Mouse (Mus musculus): ENCODE data around the gene Jade2.

Jade2 gene

GRCm38 (mm10) chr11:51857081-51857671, at the start of gene Jade2:
Jade2 (minus strand) TSS chr11:51857653.
- peak; percentile 72 to 74 for DNase-seq

GRCm38 (mm10) chr11:51904224-51904623, 46.8 kb upstream of the Jade2 start:
- no peak for DNase-seq

- no peak for DNase-seq
These were observed 42.2 kb upstream of the Jade2 start for GRCm38 (mm10) chr11:51899691-51900090.

GRCm38 (mm10) chr11:51898326-51899080, 41.0 kb upstream of the Jade2 start:
- DNase-seq, result peak in 1 of 2 experiments; percentile 21

DNA sequence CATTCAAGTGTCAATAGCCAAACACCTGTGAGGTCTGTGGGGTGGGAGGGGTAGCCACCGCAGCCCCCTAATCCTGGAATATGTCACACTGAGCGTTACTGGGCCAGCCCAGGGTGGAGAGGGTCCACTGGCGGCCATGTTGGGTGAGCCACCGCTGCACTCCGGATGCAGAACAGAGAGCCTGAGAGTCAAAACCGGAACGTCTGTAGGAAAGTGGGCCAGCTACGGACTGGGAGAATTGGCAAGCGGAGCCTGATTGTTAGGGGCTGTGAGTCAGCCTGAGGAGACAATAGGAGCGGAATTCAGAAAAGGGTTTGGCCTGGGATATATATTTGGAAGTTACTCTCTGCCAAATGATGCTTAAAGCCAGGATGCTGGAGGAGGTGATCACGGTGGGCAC, 39.9 kb upstream of the Jade2 start:
- no peak for DNase-seq

- no peak for DNase-seq
These were observed 38.6 kb upstream of the Jade2 start for GRCm38 (mm10) chr11:51896012-51896411.

GRCm38 (mm10) chr11:51885681-51886080, 28.2 kb upstream of the Jade2 start:
- DNase-seq, result no peak

DNA sequence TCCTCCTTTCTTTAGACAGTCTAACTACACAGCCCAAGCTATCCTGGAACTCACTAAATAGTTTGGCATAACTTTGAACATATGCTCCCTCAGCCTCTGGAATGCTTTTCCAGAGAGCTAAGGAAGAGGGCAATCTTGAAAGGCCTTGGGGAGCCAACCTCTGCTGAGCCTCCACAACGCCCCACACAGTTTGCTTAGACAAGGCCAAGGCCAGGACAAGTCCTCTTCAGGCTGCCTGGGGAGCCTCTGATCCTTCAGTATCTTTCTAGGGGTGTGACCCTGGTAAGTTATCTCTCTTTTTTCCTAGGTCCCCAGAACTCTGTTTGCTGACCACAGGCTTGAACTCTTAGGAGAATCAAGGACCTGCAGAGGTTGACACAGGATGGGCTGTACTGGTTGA, 26.6 kb upstream of the Jade2 start:
- DNase-seq, result no peak

GRCm38 (mm10) chr11:51883670-51884069, 26.2 kb upstream of the Jade2 start:
- peak in 1 of 2 experiments; percentile 27 for DNase-seq

- DNase-seq, result no peak
These were observed 24.3 kb upstream of the Jade2 start for GRCm38 (mm10) chr11:51881776-51882175.

DNA sequence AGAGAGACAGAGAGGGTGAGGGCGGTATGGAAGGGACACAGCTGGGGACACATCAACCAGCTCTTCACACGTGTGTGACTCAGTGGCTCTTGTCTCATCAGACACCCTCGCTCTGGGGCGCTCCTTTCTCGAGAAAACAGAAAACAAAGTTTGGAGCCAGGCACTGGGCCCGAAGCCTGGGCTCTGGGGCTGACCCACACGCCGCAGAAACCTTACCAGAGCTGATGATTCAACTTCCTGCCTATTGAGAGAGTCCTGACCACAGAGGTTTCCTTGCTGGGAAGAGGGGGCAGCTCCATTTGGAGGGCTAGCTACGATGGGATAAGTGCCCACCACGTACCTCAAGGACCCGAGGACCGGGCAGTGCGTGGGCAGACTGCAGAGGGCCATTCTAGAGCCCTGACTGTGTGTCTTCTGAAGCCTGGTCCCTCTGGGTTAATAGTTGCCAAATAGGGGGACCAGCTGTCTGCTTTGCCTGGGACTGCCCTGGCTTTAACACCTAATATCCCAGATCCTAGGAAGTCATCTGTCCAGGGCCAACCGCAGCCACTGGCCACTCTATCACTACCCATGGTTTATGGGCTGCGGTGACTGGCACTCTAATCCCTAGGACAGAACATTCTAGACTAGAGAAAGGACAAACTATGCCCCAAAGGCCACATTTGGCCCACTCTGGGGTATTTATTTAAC, 23.7 kb upstream of the Jade2 start:
- DNase-seq, result no peak

GRCm38 (mm10) chr11:51876943-51877344, 19.5 kb upstream of the Jade2 start:
- DNase-seq, result no peak

- no peak for DNase-seq
These were observed 18.3 kb upstream of the Jade2 start for GRCm38 (mm10) chr11:51875792-51876195.

DNA sequence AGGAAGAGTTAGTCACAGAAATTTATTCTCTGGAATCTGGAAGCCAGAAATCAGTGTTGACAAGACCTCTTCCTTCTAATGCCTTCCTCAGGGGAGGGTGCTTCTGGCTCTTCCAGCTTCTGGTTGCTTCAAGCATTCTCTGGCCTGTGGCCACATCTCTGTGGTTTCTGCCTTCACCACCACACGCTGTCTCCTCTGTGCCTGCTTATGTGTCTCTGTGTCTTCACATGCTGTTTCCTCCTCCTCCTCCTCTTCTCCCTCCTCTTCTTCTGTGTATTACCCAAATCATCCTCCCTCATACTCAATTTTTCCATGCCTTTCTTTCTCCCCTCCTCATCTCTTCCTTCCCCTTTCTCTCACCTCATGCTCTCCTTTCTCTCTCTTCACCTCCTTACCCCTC, 17.6 kb upstream of the Jade2 start:
- DNase-seq, result no peak

DNA sequence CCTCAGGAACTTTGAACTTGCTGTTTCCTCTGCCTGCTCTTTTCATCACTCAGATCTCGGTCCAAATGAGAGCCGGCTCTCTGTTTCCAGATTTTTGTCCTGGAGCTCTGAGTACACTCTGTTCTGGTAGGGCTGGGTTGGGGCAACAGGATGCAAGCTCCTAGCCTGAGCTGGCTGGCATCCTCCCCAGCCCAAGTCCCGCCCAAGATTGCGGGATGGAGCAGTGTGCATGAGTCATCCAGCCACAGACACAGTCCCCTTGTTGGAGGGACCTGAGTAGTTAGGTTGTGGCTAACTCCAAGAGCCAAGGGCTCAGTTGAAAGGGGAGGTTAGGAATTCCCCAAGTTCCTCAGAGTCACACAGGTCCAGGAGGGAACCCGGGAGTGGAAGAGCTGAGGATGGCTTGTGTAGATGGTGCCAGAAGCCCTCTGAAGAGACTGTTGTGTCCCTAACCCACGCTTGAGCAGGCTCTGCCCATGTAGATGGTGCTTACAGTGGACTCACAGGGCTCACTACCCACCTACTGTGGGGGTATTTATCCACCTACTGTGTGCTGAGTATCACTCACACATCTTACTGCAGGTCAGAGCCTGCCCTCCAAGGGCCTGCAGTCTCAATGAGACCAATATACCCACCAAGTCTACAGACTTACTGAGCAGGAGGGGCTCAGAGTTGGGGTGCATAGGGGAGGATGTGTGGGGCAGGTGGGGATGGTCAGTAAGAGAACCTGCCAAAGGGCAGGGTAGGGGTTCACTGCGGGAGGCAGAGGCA, 17.0 kb upstream of the Jade2 start:
- DNase-seq, result no peak

- no peak for DNase-seq
These were observed 15.7 kb upstream of the Jade2 start for GRCm38 (mm10) chr11:51873141-51873540.

GRCm38 (mm10) chr11:51867261-51867660, 9.8 kb upstream of the Jade2 start:
- DNase-seq, result no peak

GRCm38 (mm10) chr11:51866020-51866419, 8.6 kb upstream of the Jade2 start:
- no peak for DNase-seq

DNA sequence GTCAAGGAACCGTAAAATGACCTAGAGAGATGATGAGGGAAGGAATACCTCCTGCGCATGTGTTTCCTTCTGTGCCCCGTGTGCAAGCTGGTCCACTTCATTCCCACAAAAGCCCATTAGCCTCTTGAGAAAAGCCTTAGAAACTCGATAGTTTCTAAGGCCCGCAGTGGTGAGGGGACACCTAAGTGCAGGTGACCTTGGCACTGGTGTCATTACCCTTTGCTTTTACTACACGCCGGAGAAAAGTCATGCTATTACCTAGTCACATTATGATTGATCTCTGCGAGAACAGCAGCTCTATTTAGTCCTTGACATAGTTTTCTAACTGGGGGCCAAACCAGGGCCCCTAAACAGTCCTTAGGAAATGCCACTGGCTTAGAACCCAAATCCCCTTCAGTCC, 3.2 kb upstream of the Jade2 start:
- no peak for DNase-seq

DNA sequence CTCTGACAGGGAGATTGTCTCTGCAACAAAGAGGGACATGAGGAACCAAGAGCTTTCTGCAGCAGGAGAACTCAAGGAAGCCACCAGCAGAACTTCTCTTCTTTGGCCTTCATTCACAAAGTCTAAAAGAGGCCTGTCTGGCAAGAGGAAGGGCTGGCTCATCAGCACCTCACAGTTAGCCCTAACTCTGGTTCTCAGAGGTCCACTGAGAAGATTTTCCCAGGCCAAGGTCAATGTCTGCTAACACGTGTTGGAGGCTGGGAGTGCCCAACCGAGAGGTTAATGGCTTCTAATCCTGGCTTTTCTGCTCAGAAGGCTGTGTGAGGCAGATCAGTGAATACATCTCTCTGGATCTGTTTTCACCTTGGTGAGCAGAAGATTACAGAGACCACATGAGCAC, 2.1 kb upstream of the Jade2 start:
- no peak for DNase-seq

GRCm38 (mm10) chr11:51858528-51859051, 1.1 kb upstream of the Jade2 start:
- DNase-seq, result peak; percentile 68 to 79

GRCm38 (mm10) chr11:51857818-51858527, 520 bp upstream of the Jade2 start:
- DNase-seq, result peak; percentile 78 to 80

All from cerebellum, postnatal 25 days (tissue).